Mouse (Mus musculus) embryonic fibroblast, embryonic 13.5 days (primary cell): ENCODE measurements at regions not wholly inside any gene's neighbourhood (a gene's known extent, or its start where the extent isn't known, plus 50 kb on each side); places are given as distances from the start of the nearest gene placed in this dataset.

Experiments used
- CTCF ChIP-seq: IDR thresholded peaks from 2 replicates; pipeline ENCODE4 v1.5.1; 2011; ENCODE audit warnings: mild to moderate bottlenecking, control low read depth, low read length, moderate library complexity, borderline replicate concordance; ENCODE audit not compliant: insufficient read depth
- POLR2A ChIP-seq: IDR thresholded peaks from 2 replicates; pipeline ENCODE4 v1.6.1; 2011; ENCODE audit warnings: low read depth, mild to moderate bottlenecking, control low read depth, low read length, moderate library complexity

GRCm38 (mm10) chr10:38419771-38420170, 401.8 kb downstream of the Rfpl4b start:
- TF ChIP-seq POLR2A (no peak), CTCF (no peak)
